Mouse (Mus musculus): Measurements from ENCODE around the gene BC049715.
"Not testable (repeated sequence)": the region's sequence is repeated elsewhere in the genome, so short reads cannot be mapped to it uniquely, and the experiment has no call there.

The BC049715 gene

GRCm38 (mm10) chr6:136850267-136850666 lies 22.8 kb downstream of the BC049715 start:
- no peak for DNase-seq (ENCODE audit: low spot score in 2 of 2)

- no peak for DNase-seq (ENCODE audit: low spot score in 2 of 2)
Observed at GRCm38 (mm10) chr6:136852348-136852747, 24.9 kb downstream of the BC049715 start.

GRCm38 (mm10) chr6:136852762-136853161 lies 25.3 kb downstream of the BC049715 start:
- no peak for DNase-seq (ENCODE audit: low spot score in 2 of 2)

GRCm38 (mm10) chr6:136854361-136854781 lies 26.9 kb downstream of the BC049715 start:
- DNase-seq (ENCODE audit: low spot score in 2 of 2) = no peak

- no peak for DNase-seq (ENCODE audit: low spot score in 2 of 2)
Observed at GRCm38 (mm10) chr6:136855183-136855582, 27.8 kb downstream of the BC049715 start.

- peak in 1 of 2 experiments; percentile 49 for DNase-seq (ENCODE audit: low spot score in 2 of 2)
Observed at GRCm38 (mm10) chr6:136856071-136856636, 28.7 kb downstream of the BC049715 start.

GRCm38 (mm10) chr6:136857186-136857872 lies 29.9 kb downstream of the BC049715 start, which contains the start of gene Art4:
Gene Art4, minus strand, starts transcription at chr6:136857733.
- peak; percentile 49 to 52 for DNase-seq (ENCODE audit: low spot score in 2 of 2)

- DNase-seq (ENCODE audit: low spot score in 2 of 2) = peak; percentile 70 to 81
Observed at GRCm38 (mm10) chr6:136857873-136858260, 30.4 kb downstream of the BC049715 start.

GRCm38 (mm10) chr6:136858420-136858819 lies 31.0 kb downstream of the BC049715 start:
- DNase-seq (ENCODE audit: low spot score in 2 of 2) = no peak

GRCm38 (mm10) chr6:136861020-136861419 lies 33.6 kb downstream of the BC049715 start:
- DNase-seq (ENCODE audit: low spot score in 2 of 2) = peak in 1 of 2 experiments; percentile 54

GRCm38 (mm10) chr6:136865360-136865759 lies 37.9 kb downstream of the BC049715 start:
- no peak for DNase-seq (ENCODE audit: low spot score in 2 of 2)

- DNase-seq (ENCODE audit: low spot score in 2 of 2) = no peak
Observed at GRCm38 (mm10) chr6:136866150-136866549, 38.7 kb downstream of the BC049715 start.

- no peak for DNase-seq (ENCODE audit: low spot score in 2 of 2)
Observed at GRCm38 (mm10) chr6:136868921-136869320, 41.5 kb downstream of the BC049715 start.

GRCm38 (mm10) chr6:136874599-136874998 lies 47.2 kb downstream of the BC049715 start:
- no peak for DNase-seq (ENCODE audit: low spot score in 2 of 2)

- peak; percentile 74 to 79 for DNase-seq (ENCODE audit: low spot score in 2 of 2)
Observed at GRCm38 (mm10) chr6:136875670-136876069, 48.2 kb downstream of the BC049715 start, which contains the start of gene Mgp. Gene Mgp, minus strand, starts transcription at chr6:136875823.

- DNase-seq (ENCODE audit: low spot score in 2 of 2) = no peak
Observed at GRCm38 (mm10) chr6:136881678-136882077, 54.3 kb downstream of the BC049715 start.

GRCm38 (mm10) chr6:136883431-136883915 lies 56.0 kb downstream of the BC049715 start:
- no peak for DNase-seq (ENCODE audit: low spot score in 2 of 2)

- no peak for DNase-seq (ENCODE audit: low spot score in 2 of 2)
Observed at GRCm38 (mm10) chr6:136883961-136884360, 56.5 kb downstream of the BC049715 start.

GRCm38 (mm10) chr6:136884766-136885165 lies 57.3 kb downstream of the BC049715 start:
- not testable (repeated sequence) for DNase-seq (ENCODE audit: low spot score in 2 of 2)

- DNase-seq (ENCODE audit: low spot score in 2 of 2) = peak; percentile 92
Observed at GRCm38 (mm10) chr6:136887854-136888253, 60.4 kb downstream of the BC049715 start.

GRCm38 (mm10) chr6:136889067-136889466 lies 61.6 kb downstream of the BC049715 start:
- no peak for DNase-seq (ENCODE audit: low spot score in 2 of 2)

GRCm38 (mm10) chr6:136889554-136889953 lies 62.1 kb downstream of the BC049715 start:
- DNase-seq (ENCODE audit: low spot score in 2 of 2) = no peak

Measured in heart, adult 9 months (tissue).